Mouse (Mus musculus) midbrain, embryonic 16.5 days (tissue): ENCODE results near the gene Safb2. TPM values are rescaled to one million over a fixed set of nuclear protein-coding genes. Genes with fewer than 3 reads are reported as not detected.
A peak's percentile ranks its signal among the peaks of the same experiment; 100 is the strongest.

Source experiments
- ATAC-seq: fragments of 200-750 bp; cut with Nextera tagmentation; 2 replicates; pipeline ENCODE4 v1.8.0; 2017; ENCODE audit warnings: moderate TSS enrichment
- H3K27ac ChIP-seq: fragments of 300-500 bp; sonication (generic); 2 replicates; pipeline ENCODE4 v1.5.1; 2014; ENCODE audit warnings: mild to moderate bottlenecking, low read length, mixed read lengths
- H3K27me3 ChIP-seq: fragments of 300-500 bp; sonication (generic); 2 replicates; pipeline ENCODE4 v1.6.1; 2014; ENCODE audit warnings: low read depth, low read length, mixed read lengths; ENCODE audit not compliant: control insufficient read depth, insufficient read depth
- H3K36me3 ChIP-seq: fragments of 300-500 bp; sonication (generic); 2 replicates; pipeline ENCODE4 v1.6.1; 2014; ENCODE audit warnings: mild to moderate bottlenecking, low read length, moderate library complexity, mixed read lengths; ENCODE audit not compliant: control insufficient read depth, insufficient read depth
- H3K4me1 ChIP-seq: fragments of 300-500 bp; sonication (generic); 2 replicates; pipeline ENCODE4 v1.6.1; 2014; ENCODE audit warnings: mild to moderate bottlenecking, low read length, mixed read lengths; ENCODE audit not compliant: control insufficient read depth, insufficient read depth
- H3K4me2 ChIP-seq: fragments of 300-500 bp; sonication (generic); 2 replicates; pipeline ENCODE4 v1.6.1; 2014; ENCODE audit warnings: mild to moderate bottlenecking, low read length, mixed read lengths
- H3K4me3 ChIP-seq: fragments of 300-500 bp; sonication (generic); 2 replicates; pipeline ENCODE4 v1.5.1; 2014; ENCODE audit warnings: low read depth, mild to moderate bottlenecking, low read length, moderate library complexity, mixed read lengths
- H3K9ac ChIP-seq: fragments of 300-500 bp; sonication (generic); 2 replicates; pipeline ENCODE4 v1.6.1; 2014; ENCODE audit warnings: low read depth, low read length, mixed read lengths
- H3K9me3 ChIP-seq: fragments of 300-500 bp; sonication (generic); replicated peaks from 2 replicates; pipeline ENCODE4 v1.6.1; 2014; ENCODE audit warnings: mild to moderate bottlenecking, low read length, mixed read lengths; ENCODE audit not compliant: control insufficient read depth, poor library complexity, severe bottlenecking
- WGBS: fragments of 180-500 bp; shearing (Covaris S2); extraction: QIAGEN DNeasy Blood & Tissue Kit; methylation state at CpG from one replicate; pipeline ENCODE4 v1.1.7; 2014; 5-methylcytosine and 5-hydroxymethylcytosine counted together
- polyA plus RNA-seq: library from polyadenylated mRNA; unstranded; fragments of >200 nt; fragmentation: Nextera tagmentation; extraction: Ambion mirVana; gene quantifications from 2 replicates; pipeline ENCODE4 v1.2.1, GENCODE M21; 2015

Safb2 gene
- polyA plus RNA-seq, 1 experiment from 2014 or later = 63.2 TPM

GRCm38 (mm10) chr17:56611861-56612564, 27.6 kb upstream of the Safb2 start:
- H3K4me3 ChIP-seq = no peak overlapping the region
- no peak overlapping the region for H3K4me2 ChIP-seq
- no peaks in the 10 kb centered on the region for H3K27me3 ChIP-seq
- no peak overlapping the region for H3K27ac ChIP-seq
- WGBS = 13% methylated on average over 14 of the region's 14 CpGs
- no peak for ATAC-seq
- H3K4me1 ChIP-seq = peaks cover 25% of the 10 kb centered on the region
- no peaks in the 10 kb centered on the region for H3K9me3 ChIP-seq
- no peak overlapping the region for H3K9ac ChIP-seq
- peaks cover 3% of the 10 kb centered on the region for H3K36me3 ChIP-seq

GRCm38 (mm10) chr17:56611323-56611722, 26.9 kb upstream of the Safb2 start:
- no peaks in the 10 kb centered on the region for H3K9me3 ChIP-seq
- 79% methylated on average over 2 of the region's 2 CpGs for WGBS
- no peak overlapping the region for H3K27ac ChIP-seq
- no peak overlapping the region for H3K4me3 ChIP-seq
- H3K4me1 ChIP-seq = peaks cover 25% of the 10 kb centered on the region
- peaks cover 10% of the 10 kb centered on the region for H3K36me3 ChIP-seq
- 0 out of 2 replicates have a peak overlapping the region, but pooled peaks have one; percentile 25 for H3K9ac ChIP-seq
- no peak for ATAC-seq
- H3K4me2 ChIP-seq = no peak overlapping the region
- H3K27me3 ChIP-seq = no peaks in the 10 kb centered on the region

GRCm38 (mm10) chr17:56609452-56610171, 25.2 kb upstream of the Safb2 start, which contains the start of gene 2410015M20Rik:
2410015M20Rik (minus strand) TSS chr17:56609771.
- no peaks in the 10 kb centered on the region for H3K27me3 ChIP-seq
- H3K36me3 ChIP-seq = peaks cover 21% of the 10 kb centered on the region
- H3K27ac ChIP-seq = peak within 1 kb of the TSS; percentile 87
- H3K4me1 ChIP-seq = peaks cover 20% of the 10 kb centered on the region
- under 1% methylated on average over 44 of the region's 44 CpGs for WGBS
- peak; percentile 89 for ATAC-seq
- H3K4me2 ChIP-seq = peak within 1 kb of the TSS; percentile 90
- H3K9ac ChIP-seq = peak within 1 kb of the TSS; percentile 87
- no peaks in the 10 kb centered on the region for H3K9me3 ChIP-seq
- peak within 1 kb of the TSS; percentile 57 for H3K4me3 ChIP-seq

GRCm38 (mm10) chr17:56608699-56609098, 24.3 kb upstream of the Safb2 start:
- peak overlapping the region; percentile 87 for H3K9ac ChIP-seq
- peak overlapping the region; percentile 90 for H3K4me2 ChIP-seq
- no peaks in the 10 kb centered on the region for H3K27me3 ChIP-seq
- peak overlapping the region; percentile 57 for H3K4me3 ChIP-seq
- H3K36me3 ChIP-seq = peaks cover 30% of the 10 kb centered on the region
- ATAC-seq = no peak
- H3K9me3 ChIP-seq = no peaks in the 10 kb centered on the region
- H3K4me1 ChIP-seq = peaks cover 15% of the 10 kb centered on the region
- 69% methylated on average over 5 of the region's 5 CpGs for WGBS
- 0 out of 2 replicates have a peak overlapping the region, but pooled peaks have one; percentile 2 for H3K27ac ChIP-seq

- WGBS = 83% methylated on average over 3 of the region's 3 CpGs
- H3K4me1 ChIP-seq = peaks cover 15% of the 10 kb centered on the region
- no peak overlapping the region for H3K4me2 ChIP-seq
- no peaks in the 10 kb centered on the region for H3K9me3 ChIP-seq
- no peaks in the 10 kb centered on the region for H3K27me3 ChIP-seq
- no peak for ATAC-seq
- no peak overlapping the region for H3K27ac ChIP-seq
- no peak overlapping the region for H3K9ac ChIP-seq
- H3K36me3 ChIP-seq = peaks cover 41% of the 10 kb centered on the region
- H3K4me3 ChIP-seq = no peak overlapping the region
These were observed 23.2 kb upstream of the Safb2 start for GRCm38 (mm10) chr17:56607521-56608062.

GRCm38 (mm10) chr17:56605431-56605830, 21.0 kb upstream of the Safb2 start:
- 92% methylated on average over 9 of the region's 9 CpGs for WGBS

GRCm38 (mm10) chr17:56604422-56604821, 20.0 kb upstream of the Safb2 start:
- Histone ChIP-seq H3K9me3 (no peaks in the 10 kb centered on the region), H3K4me2 (no peak overlapping the region), H3K4me3 (no peak overlapping the region), H3K36me3 (peaks cover 69% of the 10 kb centered on the region), H3K4me1 (peaks cover 10% of the 10 kb centered on the region), H3K9ac (no peak overlapping the region), H3K27me3 (no peaks in the 10 kb centered on the region), H3K27ac (no peak overlapping the region)
- ATAC-seq = no peak
- 92% methylated on average over 3 of the region's 3 CpGs for WGBS

More at GRCm38 (mm10) chr17:56605431-56605830, 21.0 kb upstream of the Safb2 start:
- no peak overlapping the region for H3K27ac ChIP-seq
- H3K9me3 ChIP-seq = no peaks in the 10 kb centered on the region
- H3K4me3 ChIP-seq = no peak overlapping the region
- peaks cover 13% of the 10 kb centered on the region for H3K4me1 ChIP-seq
- no peak for ATAC-seq
- H3K4me2 ChIP-seq = no peak overlapping the region
- no peaks in the 10 kb centered on the region for H3K27me3 ChIP-seq
- H3K9ac ChIP-seq = no peak overlapping the region
- H3K36me3 ChIP-seq = peaks cover 59% of the 10 kb centered on the region

- Histone ChIP-seq H3K9me3 (no peaks in the 10 kb centered on the region), H3K27ac (no peak overlapping the region), H3K4me1 (peaks cover 8% of the 10 kb centered on the region), H3K36me3 (peaks cover 72% of the 10 kb centered on the region), H3K27me3 (no peaks in the 10 kb centered on the region), H3K9ac (no peak overlapping the region), H3K4me3 (no peak overlapping the region), H3K4me2 (no peak overlapping the region)
- ATAC-seq = no peak
- 90% methylated on average over 9 of the region's 9 CpGs for WGBS
These were observed 19.6 kb upstream of the Safb2 start for GRCm38 (mm10) chr17:56604070-56604380.
